Mouse (Mus musculus) heart, embryonic 14.5 days (tissue): ENCODE results near the gene C1qc. TPM values are rescaled to one million over a fixed set of nuclear protein-coding genes. Genes with fewer than 3 reads are reported as not detected.

ENCODE experiments used
- ATAC-seq: fragments of 200-750 bp; cut with Nextera tagmentation; 2 replicates; pipeline ENCODE4 v1.8.0; 2017; ENCODE audit warnings: low read depth, moderate TSS enrichment; ENCODE audit not compliant: insufficient number of reproducible peaks, insufficient read depth, low FRiP score
- H3K27ac ChIP-seq, 2 experiments: fragments of 200-500 bp in 1 of 2; fragments of 300-500 bp in 1 of 2; sonication (generic) in 1 of 2; replicated peaks in 1 of 2; 2 replicates each; pipeline ENCODE4 v1.5.1; 2012 to 2014; ENCODE audit warnings: low read depth in 2 of 2, low read length in 2 of 2, control low read depth in 1 of 2, mild to moderate bottlenecking in 1 of 2, mixed read lengths in 1 of 2; ENCODE audit not compliant: control insufficient read depth in 1 of 2, insufficient read depth in 1 of 2
- H3K27me3 ChIP-seq: fragments of 300-500 bp; sonication (generic); 2 replicates; pipeline ENCODE4 v1.6.1; 2014; ENCODE audit warnings: mild to moderate bottlenecking, low read length, control low read depth; ENCODE audit not compliant: control insufficient read depth, insufficient read depth
- H3K36me3 ChIP-seq: fragments of 300-500 bp; sonication (generic); 2 replicates; pipeline ENCODE4 v1.6.1; 2014; ENCODE audit warnings: mild to moderate bottlenecking, control low read depth, low read length, mixed read lengths; ENCODE audit not compliant: control insufficient read depth, insufficient read depth
- H3K4me1 ChIP-seq, 2 experiments: fragments of 200-500 bp in 1 of 2; fragments of 300-500 bp in 1 of 2; sonication (generic) in 1 of 2; 2 replicates each; pipeline ENCODE4 v1.6.1; 2012 to 2014; ENCODE audit warnings: low read length in 2 of 2, control low read depth in 1 of 2, mixed read lengths in 1 of 2; ENCODE audit not compliant: control insufficient read depth in 2 of 2, insufficient read depth in 2 of 2
- H3K4me2 ChIP-seq: fragments of 300-500 bp; sonication (generic); 2 replicates; pipeline ENCODE4 v1.6.1; 2014; ENCODE audit warnings: mild to moderate bottlenecking, low read length
- H3K4me3 ChIP-seq, 2 experiments: fragments of 200-500 bp in 1 of 2; fragments of 300-500 bp in 1 of 2; sonication (generic) in 1 of 2; 2 replicates each; pipeline ENCODE4 v1.5.1; 2012 to 2014; ENCODE audit warnings: low read length in 2 of 2, mild to moderate bottlenecking in 2 of 2, control low read depth in 1 of 2, low read depth in 1 of 2, moderate library complexity in 1 of 2; ENCODE audit not compliant: control insufficient read depth in 1 of 2, insufficient read depth in 1 of 2
- H3K9ac ChIP-seq: fragments of 300-500 bp; sonication (generic); 2 replicates; pipeline ENCODE4 v1.6.1; 2014; ENCODE audit warnings: mild to moderate bottlenecking, low read length
- H3K9me3 ChIP-seq: fragments of 300-500 bp; sonication (generic); 2 replicates; pipeline ENCODE4 v1.6.1; 2016; ENCODE audit warnings: low read length, control low read depth; ENCODE audit not compliant: control insufficient read depth
- WGBS: fragments of 180-500 bp; shearing (Covaris S2); extraction: QIAGEN DNeasy Blood & Tissue Kit; methylation state at CpG from one replicate; pipeline ENCODE4 v1.1.7; 2014; 5-methylcytosine and 5-hydroxymethylcytosine counted together
- polyA plus RNA-seq: library from polyadenylated mRNA; unstranded; fragments of >200 nt; fragmentation: Nextera tagmentation; extraction: Ambion mirVana; gene quantifications from 2 replicates; pipeline ENCODE4 v1.2.1, GENCODE M21; 2014

C1qc gene
- polyA plus RNA-seq, 1 experiment from 2014 or later = 28.1 TPM

GRCm38 (mm10) chr4:136847166-136847565 lies 45.7 kb downstream of the C1qc start:
- 75% methylated on average over 6 of the region's 6 CpGs for WGBS
- Histone ChIP-seq H3K4me1 (no peaks in the 10 kb centered on the region), H3K36me3 (no peaks in the 10 kb centered on the region), H3K27ac (no peak overlapping the region), H3K4me2 (no peak overlapping the region), H3K27me3 (peaks cover 23% of the 10 kb centered on the region), H3K4me3 (no peak overlapping the region), H3K9me3 (no peaks in the 10 kb centered on the region), H3K9ac (no peak overlapping the region)
- no peak for ATAC-seq

DNA sequence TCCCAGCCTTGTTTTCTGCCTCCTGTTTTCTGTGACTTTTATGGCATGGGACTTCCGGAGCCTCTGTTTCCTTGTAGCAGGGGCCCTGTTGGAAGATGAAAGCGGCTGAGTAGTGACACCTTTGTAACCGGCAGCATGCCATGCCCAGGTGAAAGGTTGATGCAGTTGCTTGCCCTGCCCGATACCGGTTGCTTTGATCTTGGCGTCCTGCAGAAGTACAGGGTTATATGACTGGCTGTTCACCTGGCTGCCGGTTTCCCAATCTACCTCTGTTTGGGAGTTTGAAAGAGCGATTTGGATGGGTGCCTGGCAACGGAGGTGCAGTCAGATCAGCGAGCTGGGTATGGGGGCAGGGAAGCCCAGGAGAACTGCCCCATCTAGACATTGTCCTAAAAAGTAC lies 50.1 kb downstream of the C1qc start:
- Histone ChIP-seq H3K9ac (no peak overlapping the region), H3K4me2 (no peak overlapping the region), H3K4me1 (0 out of 4 replicates have a peak, but pooled peaks cover 0 to 2% of the 10 kb centered on the region in 2 experiments), H3K4me3 (no peak overlapping the region), H3K27me3 (peaks cover 43% of the 10 kb centered on the region), H3K9me3 (no peaks in the 10 kb centered on the region), H3K36me3 (no peaks in the 10 kb centered on the region), H3K27ac (no peak overlapping the region)
- WGBS = 78% methylated on average over 10 of the region's 10 CpGs
- no peak for ATAC-seq

DNA sequence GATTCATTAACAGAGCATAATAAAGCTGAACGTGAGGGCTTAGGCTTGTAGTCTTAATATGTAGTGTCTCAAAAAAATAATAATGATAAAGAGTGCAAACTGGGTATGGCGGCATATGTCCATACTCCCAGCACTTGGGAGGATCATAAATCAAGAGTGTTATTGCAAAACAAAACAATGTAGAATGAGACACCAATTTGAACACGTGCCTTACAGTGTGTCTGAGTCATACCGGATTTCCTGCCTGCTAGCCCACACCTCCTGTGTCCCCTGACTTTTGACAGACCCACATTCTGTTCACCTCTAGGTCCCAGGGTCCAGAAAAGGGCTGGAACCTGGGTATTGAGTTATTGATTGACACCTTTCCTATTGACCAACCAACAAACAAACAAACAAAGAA lies 50.8 kb downstream of the C1qc start:
- Histone ChIP-seq H3K9me3 (no peaks in the 10 kb centered on the region), H3K36me3 (no peaks in the 10 kb centered on the region), H3K9ac (no peak overlapping the region), H3K27me3 (peaks cover 49% of the 10 kb centered on the region), H3K27ac (no peak overlapping the region), H3K4me1 (0 out of 4 replicates have a peak, but pooled peaks cover 0 to 2% of the 10 kb centered on the region in 2 experiments), H3K4me3 (no peak overlapping the region), H3K4me2 (no peak overlapping the region)
- 69% methylated on average over 4 of the region's 4 CpGs for WGBS
- no peak for ATAC-seq

GRCm38 (mm10) chr4:136841056-136841455 lies 51.8 kb downstream of the C1qc start:
- peaks cover 2 to 3% of the 10 kb centered on the region in 2 experiments; a peak in 1 of 4 replicates for H3K4me1 ChIP-seq
- H3K36me3 ChIP-seq = no peaks in the 10 kb centered on the region
- H3K9ac ChIP-seq = no peak overlapping the region
- no peak overlapping the region for H3K4me2 ChIP-seq
- H3K4me3 ChIP-seq = no peak overlapping the region
- peaks cover 56% of the 10 kb centered on the region for H3K27me3 ChIP-seq
- H3K27ac ChIP-seq = no peak overlapping the region
- WGBS = 10% methylated on average over 5 of the region's 5 CpGs
- no peaks in the 10 kb centered on the region for H3K9me3 ChIP-seq
- no peak for ATAC-seq

Other genes starting within 250 kb of the C1qc start
- 1.4 and 1.6 TPM in 2 replicates for gene Ephb2, start 57.1 kb downstream of the C1qc start, polyA plus RNA-seq
- 46.7 and 49.3 TPM in 2 replicates for gene C1qb, start 6.9 kb downstream of the C1qc start, polyA plus RNA-seq
- 23.2 and 26.5 TPM in 2 replicates for gene C1qa, start 5.7 kb upstream of the C1qc start, polyA plus RNA-seq
- gene Epha8, start 63.8 kb upstream of the C1qc start, polyA plus RNA-seq = not detected in 2 replicates
- gene Zbtb40, start 155.7 kb upstream of the C1qc start, polyA plus RNA-seq = 2.3 and 2.9 TPM in 2 replicates